Mouse (Mus musculus) cortical plate, adult 2 months (tissue): ENCODE measurements around the gene Ptprm.

Experiments used
- CTCF ChIP-seq: fragments of 200-500 bp; IDR thresholded peaks from 2 replicates; pipeline ENCODE4 v1.5.1; 2011; ENCODE audit warnings: mild to moderate bottlenecking, control low read depth, low read length; ENCODE audit not compliant: insufficient read depth; ENCODE audit errors: extremely low read depth
- POLR2A ChIP-seq: fragments of 200-500 bp; IDR thresholded peaks from 2 replicates; pipeline ENCODE4 v1.6.1; 2011; ENCODE audit warnings: mild to moderate bottlenecking, low read length, control low read depth; ENCODE audit not compliant: insufficient read depth; ENCODE audit errors: extremely low read depth

- no peak for TF ChIP-seq POLR2A
- TF ChIP-seq CTCF = no peak
Observed at GRCm38 (mm10) chr17:67226991-67227390, 127.3 kb downstream of the Ptprm start.
